Mouse (Mus musculus): ENCODE measurements around the gene Cemip.

Cemip gene

GRCm38 (mm10) chr7:84112351-84113034 is 26.2 kb upstream of the Cemip start:
- DNase-seq (ENCODE audit: low read depth, low spot score): no peak

GRCm38 (mm10) chr7:84111716-84112350 is 25.5 kb upstream of the Cemip start:
- no peaks in the 10 kb centered on the region for H3K36me3 ChIP-seq (ENCODE audit: control insufficient read depth, insufficient read depth, low read length, poor library complexity, severe bottlenecking)
- DNase-seq (ENCODE audit: low read depth, low spot score): no peak

More at GRCm38 (mm10) chr7:84112351-84113034, 26.2 kb upstream of the Cemip start:
- no peaks in the 10 kb centered on the region; the same call in 1 of the 2 replicates for H3K36me3 ChIP-seq (ENCODE audit: control insufficient read depth, insufficient read depth, low read length, poor library complexity, severe bottlenecking)
- no peaks in the 10 kb centered on the region for H3K27me3 ChIP-seq (ENCODE audit: control insufficient read depth, insufficient read depth, low read length, poor library complexity, severe bottlenecking)

GRCm38 (mm10) chr7:84106942-84107341 is 20.6 kb upstream of the Cemip start:
- Histone ChIP-seq H3K36me3 (ENCODE audit: control insufficient read depth, insufficient read depth, low read length, poor library complexity, severe bottlenecking) (no peaks in the 10 kb centered on the region), H3K27me3 (ENCODE audit: control insufficient read depth, insufficient read depth, low read length, poor library complexity, severe bottlenecking) (no peaks in the 10 kb centered on the region)
- no peak for DNase-seq (ENCODE audit: low read depth, low spot score)

More at GRCm38 (mm10) chr7:84111716-84112350, 25.5 kb upstream of the Cemip start:
- no peaks in the 10 kb centered on the region for H3K27me3 ChIP-seq (ENCODE audit: control insufficient read depth, insufficient read depth, low read length, poor library complexity, severe bottlenecking)

GRCm38 (mm10) chr7:84102589-84102988 is 16.3 kb upstream of the Cemip start:
- DNase-seq (ENCODE audit: low read depth, low spot score): peak; percentile 18
- Histone ChIP-seq H3K27me3 (ENCODE audit: control insufficient read depth, insufficient read depth, low read length, poor library complexity, severe bottlenecking) (no peaks in the 10 kb centered on the region), H3K36me3 (ENCODE audit: control insufficient read depth, insufficient read depth, low read length, poor library complexity, severe bottlenecking) (no peaks in the 10 kb centered on the region)

- no peaks in the 10 kb centered on the region for H3K27me3 ChIP-seq (ENCODE audit: control insufficient read depth, insufficient read depth, low read length, poor library complexity, severe bottlenecking)
Measured at GRCm38 (mm10) chr7:84100672-84101071, 14.4 kb upstream of the Cemip start.

GRCm38 (mm10) chr7:84098098-84098497 is 11.8 kb upstream of the Cemip start:
- DNase-seq (ENCODE audit: low read depth, low spot score): no peak
- no peaks in the 10 kb centered on the region for H3K27me3 ChIP-seq (ENCODE audit: control insufficient read depth, insufficient read depth, low read length, poor library complexity, severe bottlenecking)
- no peaks in the 10 kb centered on the region for H3K36me3 ChIP-seq (ENCODE audit: control insufficient read depth, insufficient read depth, low read length, poor library complexity, severe bottlenecking)

More at GRCm38 (mm10) chr7:84100672-84101071, 14.4 kb upstream of the Cemip start:
- H3K36me3 ChIP-seq (ENCODE audit: control insufficient read depth, insufficient read depth, low read length, poor library complexity, severe bottlenecking): no peaks in the 10 kb centered on the region
- no peak for DNase-seq (ENCODE audit: low read depth, low spot score)

- H3K36me3 ChIP-seq (ENCODE audit: control insufficient read depth, insufficient read depth, low read length, poor library complexity, severe bottlenecking): no peaks in the 10 kb centered on the region
- no peaks in the 10 kb centered on the region for H3K27me3 ChIP-seq (ENCODE audit: control insufficient read depth, insufficient read depth, low read length, poor library complexity, severe bottlenecking)
- no peak for DNase-seq (ENCODE audit: low read depth, low spot score)
Measured at GRCm38 (mm10) chr7:84096501-84096900, 10.2 kb upstream of the Cemip start.

GRCm38 (mm10) chr7:84090793-84091192 is 4.5 kb upstream of the Cemip start:
- Histone ChIP-seq H3K36me3 (ENCODE audit: control insufficient read depth, insufficient read depth, low read length, poor library complexity, severe bottlenecking) (no peaks in the 10 kb centered on the region), H3K27me3 (ENCODE audit: control insufficient read depth, insufficient read depth, low read length, poor library complexity, severe bottlenecking) (no peaks in the 10 kb centered on the region)
- DNase-seq (ENCODE audit: low read depth, low spot score): no peak

GRCm38 (mm10) chr7:84089777-84090176 is 3.5 kb upstream of the Cemip start:
- DNase-seq (ENCODE audit: low read depth, low spot score): peak; percentile 42
- no peaks in the 10 kb centered on the region for H3K36me3 ChIP-seq (ENCODE audit: control insufficient read depth, insufficient read depth, low read length, poor library complexity, severe bottlenecking)
- no peaks in the 10 kb centered on the region for H3K27me3 ChIP-seq (ENCODE audit: control insufficient read depth, insufficient read depth, low read length, poor library complexity, severe bottlenecking)

- H3K27me3 ChIP-seq (ENCODE audit: control insufficient read depth, insufficient read depth, low read length, poor library complexity, severe bottlenecking): no peaks in the 10 kb centered on the region
- DNase-seq (ENCODE audit: low read depth, low spot score): peak; percentile 81
- H3K36me3 ChIP-seq (ENCODE audit: control insufficient read depth, insufficient read depth, low read length, poor library complexity, severe bottlenecking): no peaks in the 10 kb centered on the region
Measured at GRCm38 (mm10) chr7:84088971-84089370, 2.7 kb upstream of the Cemip start.

GRCm38 (mm10) chr7:84088191-84088590 is 1.9 kb upstream of the Cemip start:
- DNase-seq (ENCODE audit: low read depth, low spot score): no peak
- no peaks in the 10 kb centered on the region for H3K27me3 ChIP-seq (ENCODE audit: control insufficient read depth, insufficient read depth, low read length, poor library complexity, severe bottlenecking)
- no peaks in the 10 kb centered on the region for H3K36me3 ChIP-seq (ENCODE audit: control insufficient read depth, insufficient read depth, low read length, poor library complexity, severe bottlenecking)

GRCm38 (mm10) chr7:84085049-84085945 is 1.0 kb downstream of the Cemip start:
- no peaks in the 10 kb centered on the region for H3K27me3 ChIP-seq (ENCODE audit: control insufficient read depth, insufficient read depth, low read length, poor library complexity, severe bottlenecking)
- peak; percentile 16 for DNase-seq (ENCODE audit: low read depth, low spot score)
- no peaks in the 10 kb centered on the region for H3K36me3 ChIP-seq (ENCODE audit: control insufficient read depth, insufficient read depth, low read length, poor library complexity, severe bottlenecking)

GRCm38 (mm10) chr7:84077257-84078013 is 8.9 kb downstream of the Cemip start:
- Histone ChIP-seq H3K27me3 (ENCODE audit: control insufficient read depth, insufficient read depth, low read length, poor library complexity, severe bottlenecking) (no peaks in the 10 kb centered on the region), H3K36me3 (ENCODE audit: control insufficient read depth, insufficient read depth, low read length, poor library complexity, severe bottlenecking) (no peaks in the 10 kb centered on the region)
- no peak for DNase-seq (ENCODE audit: low read depth, low spot score)

GRCm38 (mm10) chr7:84074266-84074665 is 12.0 kb downstream of the Cemip start:
- Histone ChIP-seq H3K36me3 (ENCODE audit: control insufficient read depth, insufficient read depth, low read length, poor library complexity, severe bottlenecking) (no peaks in the 10 kb centered on the region), H3K27me3 (ENCODE audit: control insufficient read depth, insufficient read depth, low read length, poor library complexity, severe bottlenecking) (no peaks in the 10 kb centered on the region)
- DNase-seq (ENCODE audit: low read depth, low spot score): no peak
